Mouse (Mus musculus): ENCODE results near the gene Psors1c2.
"Not testable (repeated sequence)": the region's sequence is repeated elsewhere in the genome, so short reads cannot be mapped to it uniquely, and the experiment has no call there.

The Psors1c2 gene

DNA sequence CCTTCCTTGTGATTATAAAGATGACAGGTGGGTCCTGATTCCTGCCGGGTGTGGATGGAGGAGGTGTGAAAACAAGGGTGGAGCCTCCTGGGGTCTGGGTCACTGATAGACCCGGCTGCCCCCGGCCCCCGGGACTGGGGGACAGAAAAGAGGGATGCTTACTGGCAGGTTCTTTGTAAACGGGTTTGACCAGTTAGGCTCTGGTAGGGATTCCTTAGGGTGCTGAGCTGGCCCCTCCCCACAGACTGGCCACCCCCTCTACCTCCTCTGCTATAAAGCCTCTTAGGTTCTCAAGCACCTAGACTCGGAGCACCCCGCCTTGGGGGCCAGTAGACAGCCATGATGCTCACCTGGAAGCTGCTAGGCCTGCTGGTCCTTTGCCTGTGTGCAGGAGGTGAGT lies at the start of gene Psors1c2:
TSS of gene Psors1c2 (plus strand) at position 301 of the 400 bp plus-strand sequence.
- DNase-seq (ENCODE audit: low spot score): no peak

DNA sequence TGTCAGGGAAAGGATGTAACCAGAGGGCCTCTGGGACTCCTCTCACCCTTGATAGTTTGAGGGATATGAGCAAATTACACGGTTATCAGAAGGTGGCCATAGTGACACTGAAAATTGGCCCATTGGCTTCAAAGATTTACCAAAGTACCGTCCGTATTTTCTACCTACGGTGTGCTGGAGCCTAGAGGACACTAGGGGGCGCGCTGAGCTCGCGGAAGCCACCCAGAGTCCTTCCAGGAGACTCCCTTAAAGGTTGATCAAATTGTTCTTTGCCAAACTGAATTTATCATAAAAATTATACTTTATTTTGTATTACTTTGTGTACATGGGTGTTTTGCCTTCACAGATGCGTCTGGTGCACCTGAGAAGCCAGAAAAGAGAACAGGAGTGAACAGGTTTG lies 48.9 kb upstream of the Psors1c2 start:
- DNase-seq (ENCODE audit: low spot score): no peak

DNA sequence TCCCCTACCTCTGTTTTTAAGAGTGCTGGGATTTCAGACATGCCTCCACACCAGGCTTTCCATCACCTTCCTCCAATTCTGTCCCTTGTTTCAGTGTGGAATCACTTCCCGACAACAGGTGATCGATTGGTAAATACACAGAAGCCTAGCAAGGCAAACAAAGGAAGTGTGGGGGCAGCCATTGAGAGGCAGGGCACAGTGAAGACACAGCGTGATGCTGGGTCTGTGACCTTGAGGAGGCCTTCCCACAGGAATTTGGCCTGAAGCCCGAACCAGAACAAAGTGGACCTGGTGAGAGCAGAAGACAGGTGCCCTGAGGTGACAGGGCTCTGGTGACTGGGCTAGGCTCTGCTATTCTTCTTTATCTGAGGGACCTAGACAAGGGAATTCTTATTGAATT lies 47.3 kb upstream of the Psors1c2 start:
- no peak for DNase-seq (ENCODE audit: low spot score)

DNA sequence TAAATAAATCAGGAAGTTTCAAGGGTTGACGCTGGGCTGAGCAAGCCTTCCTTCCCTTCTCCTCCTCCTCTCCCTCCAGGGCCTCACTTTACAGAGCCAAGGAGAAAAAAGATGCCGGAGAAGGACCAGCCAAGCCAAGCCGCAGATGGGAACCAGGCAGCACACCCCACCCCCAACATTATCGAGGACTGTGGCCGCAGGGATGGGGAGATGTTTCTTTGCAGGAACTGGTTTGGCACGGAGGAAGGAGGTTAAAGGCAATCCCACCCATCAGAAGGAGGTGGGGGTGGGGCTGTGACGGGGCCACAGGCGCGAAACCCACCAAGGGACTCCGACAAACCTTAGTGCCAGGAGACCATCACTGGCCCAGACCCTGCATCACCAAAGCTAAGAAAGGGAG lies 46.3 kb upstream of the Psors1c2 start:
- no peak for DNase-seq (ENCODE audit: low spot score)

DNA sequence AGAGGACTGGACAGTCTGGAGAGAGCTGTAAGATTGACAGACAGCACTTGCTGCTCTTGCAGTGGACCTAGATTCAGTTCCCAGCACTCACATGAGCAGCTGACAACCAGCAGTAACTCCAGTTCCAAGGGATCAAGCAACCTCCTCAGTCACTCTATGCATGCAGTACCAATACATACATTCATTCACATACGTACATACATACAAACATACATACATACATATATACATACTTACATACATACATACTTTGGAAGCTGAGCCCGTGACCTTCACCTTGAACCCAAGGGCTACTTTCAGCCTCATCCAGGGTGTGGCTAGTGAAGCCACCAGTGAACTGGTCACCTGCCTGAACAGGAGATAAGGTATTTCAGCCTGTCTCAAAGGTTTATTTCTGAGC lies 45.0 kb upstream of the Psors1c2 start:
- no peak for DNase-seq (ENCODE audit: low spot score)

DNA sequence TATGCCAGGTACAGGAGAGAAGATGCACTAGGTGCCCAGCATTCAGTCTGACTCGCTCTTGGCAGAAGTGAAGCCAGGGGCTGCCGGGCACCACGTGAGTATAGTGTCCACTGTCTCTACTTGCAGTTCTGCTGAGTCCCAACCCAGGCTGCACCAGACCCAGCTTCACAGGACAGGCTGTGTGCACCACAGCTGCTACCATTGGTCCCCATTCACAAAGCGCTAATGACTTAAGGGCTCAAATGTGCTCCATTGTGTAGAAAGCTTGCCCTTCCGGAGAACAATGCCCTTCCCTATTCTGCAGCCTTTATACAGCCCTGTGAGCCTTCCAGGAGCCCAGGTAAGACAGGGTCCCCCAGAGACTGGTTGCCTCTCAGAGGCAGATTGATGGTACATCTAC lies 42.7 kb upstream of the Psors1c2 start:
- DNase-seq (ENCODE audit: low spot score): no peak

DNA sequence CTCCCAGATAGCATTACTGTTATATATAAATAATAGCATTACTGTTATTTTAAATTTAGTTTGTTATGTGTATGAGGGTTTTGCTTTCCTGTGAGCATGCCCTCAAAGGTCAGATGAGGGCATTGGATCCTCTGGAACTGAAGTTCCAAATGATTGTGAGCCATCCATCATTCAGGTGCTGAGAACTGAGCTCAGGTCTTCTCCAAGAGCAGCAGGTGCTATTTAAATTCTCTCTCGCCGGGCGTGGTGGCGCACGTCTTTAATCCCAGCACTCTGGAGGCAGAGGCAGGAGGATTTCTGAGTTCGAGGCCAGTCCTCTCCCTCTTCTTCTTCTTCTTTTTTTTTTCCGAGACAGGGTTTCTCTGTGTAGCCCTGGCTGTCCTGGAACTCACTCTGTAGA lies 35.9 kb upstream of the Psors1c2 start:
- DNase-seq (ENCODE audit: low spot score): no peak

DNA sequence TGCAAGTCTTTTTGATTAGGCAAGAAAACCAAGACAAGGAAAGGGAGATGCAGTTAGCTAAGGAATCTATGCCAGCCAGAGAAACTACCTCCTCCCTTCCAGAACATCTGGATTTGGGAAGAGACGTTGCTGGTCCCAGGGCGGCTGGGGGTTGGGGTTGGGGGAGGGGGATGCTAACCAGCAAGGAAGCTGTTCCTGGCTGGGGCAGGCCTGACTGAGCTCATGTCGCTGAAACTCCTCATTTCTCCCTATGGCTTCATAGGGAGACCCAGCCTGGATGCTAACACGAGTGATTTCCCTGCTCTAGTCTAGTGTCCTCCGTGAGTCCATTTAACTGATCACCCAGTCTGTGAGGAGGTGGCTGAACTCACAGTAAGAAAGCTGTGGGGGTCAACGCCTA lies 30.8 kb upstream of the Psors1c2 start:
- DNase-seq (ENCODE audit: low spot score): no peak

DNA sequence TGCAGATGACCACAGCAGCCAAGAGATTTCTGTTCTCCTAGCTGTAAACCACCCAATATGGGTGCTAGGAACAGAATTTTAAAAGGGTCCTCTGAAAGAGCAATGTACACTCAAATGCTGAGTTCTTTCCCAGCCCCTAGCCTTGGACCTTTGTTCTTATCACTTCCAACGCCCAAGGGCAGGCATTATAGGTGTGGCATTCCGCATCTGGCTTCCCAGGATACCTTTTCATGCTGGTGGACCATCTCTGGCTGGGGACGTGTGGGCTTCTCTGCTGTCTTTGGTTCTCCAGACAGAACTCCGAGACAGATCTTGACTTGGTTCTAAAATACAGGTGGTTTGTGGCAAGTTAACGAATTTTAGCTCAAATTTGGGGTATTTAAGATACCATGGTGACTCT lies 30.2 kb upstream of the Psors1c2 start:
- DNase-seq (ENCODE audit: low spot score): no peak

DNA sequence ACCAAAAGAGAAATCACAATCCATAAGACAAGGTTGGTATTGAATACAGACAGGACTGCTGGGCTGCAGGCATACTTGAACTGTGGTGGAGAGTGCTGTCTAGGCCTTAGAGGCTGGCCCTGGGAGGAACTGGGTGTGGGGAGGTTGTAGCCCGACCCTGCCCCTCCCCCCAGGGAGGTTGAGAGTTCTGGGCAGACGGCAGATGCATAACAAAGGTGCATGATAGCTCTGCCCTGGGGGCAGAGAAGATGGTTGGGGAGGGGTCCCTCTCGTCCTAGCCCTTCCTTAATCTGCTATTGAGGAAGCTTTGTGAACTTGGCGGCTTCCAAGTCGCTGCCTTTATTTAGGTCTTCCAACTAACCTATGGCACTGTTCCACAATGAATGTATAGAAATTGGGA lies 29.2 kb upstream of the Psors1c2 start:
- DNase-seq (ENCODE audit: low spot score): no peak

DNA sequence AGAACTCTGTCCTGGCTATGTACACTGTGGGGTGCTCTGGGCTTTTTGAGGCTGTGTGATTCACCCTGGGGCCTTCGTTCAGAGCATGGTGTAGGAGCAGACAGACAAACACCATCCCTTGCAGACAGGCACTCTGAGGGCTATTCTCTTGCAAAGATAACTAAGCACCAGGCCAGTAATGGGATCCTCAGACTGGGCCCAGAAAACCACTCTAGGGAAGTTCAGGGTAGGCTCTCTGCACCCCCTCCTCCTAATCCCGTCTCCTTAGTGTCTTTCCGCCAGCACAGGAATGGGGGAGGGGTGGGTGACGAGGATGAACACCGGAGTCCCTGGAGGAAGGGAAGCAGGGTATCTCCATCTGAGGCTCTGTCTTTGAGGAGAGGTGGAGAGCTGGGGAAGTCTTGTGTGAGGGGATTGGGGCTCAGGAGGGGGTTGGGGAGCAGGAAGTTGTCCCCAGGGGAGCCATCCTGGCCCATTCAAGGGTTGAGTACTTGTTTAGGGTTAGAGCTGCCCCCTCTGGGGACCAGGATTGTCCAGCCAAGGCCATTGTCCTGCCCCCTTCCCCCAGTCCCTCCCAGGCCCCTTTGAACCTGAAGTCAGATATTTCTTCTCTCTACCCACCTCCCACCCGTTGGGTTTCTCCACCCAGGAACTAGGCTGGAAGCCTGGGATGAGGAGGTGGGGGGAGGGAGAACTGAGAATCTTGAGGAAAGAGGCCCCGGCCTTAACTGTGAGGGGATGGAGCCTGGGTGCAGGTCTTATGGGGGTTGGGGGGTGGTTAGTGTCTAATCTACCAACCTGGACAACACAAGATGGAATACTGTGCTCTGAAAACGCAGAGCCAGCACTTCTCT lies 28.1 kb upstream of the Psors1c2 start:
- DNase-seq (ENCODE audit: low spot score): no peak

DNA sequence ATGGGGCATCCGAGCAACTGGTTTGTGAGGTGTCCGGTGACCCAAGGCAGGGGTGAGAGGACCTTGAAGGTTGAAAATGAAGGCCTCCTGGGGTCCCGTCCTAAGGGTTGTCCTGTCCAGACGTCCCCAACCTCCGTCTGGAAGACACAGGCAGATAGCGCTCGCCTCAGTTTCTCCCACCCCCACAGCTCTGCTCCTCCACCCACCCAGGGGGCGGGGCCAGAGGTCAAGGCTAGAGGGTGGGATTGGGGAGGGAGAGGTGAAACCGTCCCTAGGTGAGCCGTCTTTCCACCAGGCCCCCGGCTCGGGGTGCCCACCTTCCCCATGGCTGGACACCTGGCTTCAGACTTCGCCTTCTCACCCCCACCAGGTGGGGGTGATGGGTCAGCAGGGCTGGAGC lies 27.2 kb upstream of the Psors1c2 start, which contains the start of gene Pou5f1:
TSS of gene Pou5f1 (plus strand) at position 243 of the 400 bp plus-strand sequence.
- no peak for DNase-seq (ENCODE audit: low spot score)

DNA sequence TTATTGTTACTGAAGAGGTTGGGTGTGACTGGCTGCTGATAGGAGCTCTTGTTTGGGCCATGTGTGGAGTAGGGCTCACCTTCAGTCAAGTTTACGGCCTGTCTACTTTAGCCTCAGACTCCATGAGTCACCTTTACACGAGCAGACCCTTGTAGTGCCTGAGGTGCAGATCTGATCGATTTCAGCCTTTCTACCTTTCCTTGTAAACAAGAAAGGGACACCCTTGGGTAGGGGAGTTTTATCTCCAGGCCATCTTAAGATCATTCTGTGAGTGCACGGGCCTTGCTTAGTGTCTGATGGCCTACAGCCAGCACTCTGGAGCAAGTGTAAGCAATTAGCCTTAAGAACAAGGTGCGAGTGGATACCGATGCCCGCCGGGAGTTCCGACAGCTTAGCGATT lies 26.1 kb upstream of the Psors1c2 start:
- no peak for DNase-seq (ENCODE audit: low spot score)

DNA sequence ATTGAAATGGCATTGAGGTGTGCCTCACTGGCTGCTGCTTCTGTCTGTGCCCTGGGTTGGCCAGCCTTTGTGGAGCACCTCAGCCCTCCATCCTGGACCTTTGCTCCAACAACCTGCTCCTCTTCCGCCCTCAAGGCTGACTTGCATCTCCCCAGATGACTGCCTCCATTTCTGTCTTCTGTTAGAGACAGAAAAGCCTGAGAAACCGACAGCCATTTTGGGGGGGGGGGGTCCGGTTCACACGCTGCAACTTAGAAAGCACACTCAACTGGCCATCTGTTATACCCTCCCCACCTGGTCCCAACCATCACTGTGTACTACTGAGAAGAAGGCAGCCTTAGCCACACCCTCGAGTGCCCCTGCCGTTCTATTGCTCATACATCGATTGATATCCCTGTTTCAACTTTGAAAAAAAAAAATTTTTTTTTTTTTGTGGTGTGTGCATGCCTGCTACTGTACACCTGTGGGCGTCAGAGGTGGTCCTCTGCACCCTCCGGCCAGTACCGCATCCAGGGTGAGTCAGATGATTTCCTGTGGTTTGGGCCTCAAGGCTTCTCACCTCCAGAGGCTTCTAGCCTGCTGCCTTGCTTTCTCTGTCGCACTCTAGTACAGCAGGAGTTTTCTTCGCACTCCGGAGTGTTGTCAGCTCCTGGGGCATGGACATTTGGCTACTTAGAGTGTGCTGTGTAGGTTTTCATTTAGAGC lies 25.3 kb upstream of the Psors1c2 start:
- no peak for DNase-seq (ENCODE audit: low spot score)

DNA sequence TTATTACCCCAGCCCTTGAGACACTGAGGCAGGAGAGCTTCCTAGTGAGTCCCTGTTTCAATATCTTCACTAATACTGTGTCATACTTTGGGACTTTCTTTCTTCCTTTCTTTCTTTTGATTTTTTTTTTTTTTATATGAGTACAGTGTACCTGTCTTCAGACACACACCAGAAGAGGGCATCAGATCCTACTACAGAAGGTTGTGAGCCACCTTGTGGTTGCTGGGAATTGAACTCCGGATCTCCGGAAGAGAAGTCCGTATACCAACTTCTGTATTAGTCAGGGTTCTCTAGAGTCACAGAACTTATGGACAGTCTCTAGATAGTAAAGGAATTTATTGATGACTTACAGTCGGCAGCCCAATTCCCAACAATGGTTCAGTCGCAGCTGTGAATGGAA lies 24.7 kb upstream of the Psors1c2 start:
- not testable (repeated sequence) for DNase-seq (ENCODE audit: low spot score)

DNA sequence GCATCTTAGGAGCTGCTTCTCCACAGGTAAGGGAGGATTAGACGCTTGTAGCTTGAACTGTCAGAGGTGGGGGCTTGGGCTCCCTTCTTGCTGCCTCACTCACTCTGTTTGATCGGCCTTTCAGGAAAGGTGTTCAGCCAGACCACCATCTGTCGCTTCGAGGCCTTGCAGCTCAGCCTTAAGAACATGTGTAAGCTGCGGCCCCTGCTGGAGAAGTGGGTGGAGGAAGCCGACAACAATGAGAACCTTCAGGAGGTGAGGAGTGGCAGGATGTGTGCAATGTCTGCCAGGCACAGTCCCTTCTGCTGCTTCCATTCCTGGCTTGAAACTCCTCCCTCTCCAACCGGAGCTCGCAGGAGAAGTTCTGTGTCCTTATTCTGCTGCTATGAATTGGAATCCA lies 23.7 kb upstream of the Psors1c2 start:
- DNase-seq (ENCODE audit: low spot score): no peak

DNA sequence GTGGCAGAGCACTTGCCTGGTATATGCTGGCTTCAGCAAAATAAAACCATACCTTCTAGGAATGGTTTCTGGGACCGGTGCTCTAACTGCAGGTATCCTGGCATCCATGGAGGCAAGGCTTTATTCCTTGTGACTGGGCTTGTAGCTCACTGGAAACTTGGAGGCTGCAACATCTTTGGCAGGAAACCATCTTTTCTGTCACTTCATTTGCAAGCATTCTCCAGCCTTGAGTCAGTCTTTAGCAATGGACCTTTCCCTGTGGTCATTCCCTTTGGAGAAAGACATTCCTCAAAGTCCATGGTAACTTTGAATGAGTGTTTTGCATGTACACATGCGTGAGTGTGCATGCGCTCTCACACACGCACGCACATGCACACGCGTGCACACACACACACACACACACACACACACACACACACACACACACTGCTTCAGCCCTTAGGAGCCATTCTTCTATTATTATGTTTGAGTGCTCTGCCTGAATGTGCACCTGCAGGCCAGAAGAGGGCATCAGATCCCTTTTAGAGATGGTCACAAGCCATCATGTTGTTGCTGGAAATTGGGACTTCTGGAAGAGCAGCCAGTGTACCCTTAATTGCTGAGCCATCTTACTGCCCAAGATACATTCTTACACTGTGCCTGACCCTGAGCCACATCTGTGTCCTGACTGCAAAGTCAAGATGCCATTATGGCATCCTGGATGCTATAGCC lies 19.9 kb upstream of the Psors1c2 start:
- no peak for DNase-seq (ENCODE audit: low spot score)

DNA sequence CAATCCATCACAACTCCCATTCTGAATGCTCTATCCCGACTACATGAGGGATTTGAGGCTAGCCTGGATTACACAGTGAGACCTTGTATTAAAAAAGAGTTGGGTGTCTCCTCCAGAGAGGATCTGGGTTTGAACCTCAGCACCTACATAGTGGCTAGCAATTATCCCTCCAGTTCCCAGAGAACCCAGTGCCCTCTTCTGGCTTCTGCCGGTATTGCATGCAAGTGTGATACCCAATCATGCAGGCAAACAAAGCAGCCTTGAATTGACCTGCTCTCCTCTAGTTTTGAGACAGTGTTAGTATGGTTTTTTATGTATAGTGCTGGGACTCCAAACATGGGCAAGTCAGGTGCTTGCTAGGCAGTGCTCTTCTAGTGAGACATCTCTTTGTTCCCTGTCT lies 19.1 kb upstream of the Psors1c2 start:
- DNase-seq (ENCODE audit: low spot score): no peak

DNA sequence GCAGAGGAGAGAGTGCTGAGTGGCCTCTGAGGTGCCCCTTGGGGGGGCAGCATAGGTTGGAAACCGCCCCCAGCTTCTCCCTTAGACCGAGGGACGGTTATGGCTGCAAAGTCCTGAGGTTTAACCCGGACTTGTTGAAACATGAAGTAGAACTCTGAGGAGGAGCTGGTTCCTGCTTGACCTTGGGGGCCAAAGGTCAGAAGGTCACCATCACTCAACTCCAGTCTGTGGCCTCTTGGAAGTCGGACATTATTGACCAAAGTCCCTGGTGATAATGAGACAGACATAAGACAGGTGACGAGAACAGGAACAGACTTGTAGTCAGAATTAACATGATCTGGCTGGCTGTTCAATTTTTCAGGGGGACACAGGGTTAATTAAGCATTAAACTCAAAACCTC lies 18.2 kb upstream of the Psors1c2 start:
- no peak for DNase-seq (ENCODE audit: low spot score)

DNA sequence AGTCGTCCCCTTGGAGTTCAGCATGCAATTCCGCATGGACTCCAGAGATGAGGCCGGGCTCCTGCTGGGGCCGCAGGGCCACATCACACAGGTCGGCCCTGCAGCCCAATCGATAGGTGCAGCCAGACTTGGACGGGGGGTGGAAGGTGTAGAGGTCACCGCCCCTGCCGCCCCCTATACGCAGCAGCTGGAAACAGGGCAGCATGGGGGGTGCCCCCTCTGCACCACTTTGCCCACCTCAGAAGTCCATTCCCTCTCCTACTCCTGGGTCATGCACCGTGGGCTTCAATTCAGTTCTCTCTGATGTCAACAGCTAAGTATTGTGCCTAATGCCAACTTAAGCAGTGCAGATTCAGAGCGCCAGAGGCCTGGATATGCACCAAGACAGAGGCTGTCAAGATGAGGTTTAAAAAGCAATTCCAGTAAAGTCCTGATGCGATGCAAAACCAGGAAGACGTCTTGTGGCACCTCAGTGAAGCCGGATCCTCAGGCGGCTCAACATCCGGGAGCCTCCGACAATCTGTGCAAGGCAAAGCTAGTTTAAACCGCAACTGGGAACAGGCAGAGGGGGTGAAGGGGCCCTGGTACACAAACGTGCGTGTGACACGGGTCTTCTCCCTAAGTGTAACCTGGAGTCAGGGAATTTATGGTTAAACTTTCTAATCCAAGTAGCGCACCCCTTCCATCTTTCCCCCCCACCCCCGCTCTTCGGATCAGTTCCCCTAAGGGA lies 16.9 kb upstream of the Psors1c2 start:
- DNase-seq (ENCODE audit: low spot score): no peak

DNA sequence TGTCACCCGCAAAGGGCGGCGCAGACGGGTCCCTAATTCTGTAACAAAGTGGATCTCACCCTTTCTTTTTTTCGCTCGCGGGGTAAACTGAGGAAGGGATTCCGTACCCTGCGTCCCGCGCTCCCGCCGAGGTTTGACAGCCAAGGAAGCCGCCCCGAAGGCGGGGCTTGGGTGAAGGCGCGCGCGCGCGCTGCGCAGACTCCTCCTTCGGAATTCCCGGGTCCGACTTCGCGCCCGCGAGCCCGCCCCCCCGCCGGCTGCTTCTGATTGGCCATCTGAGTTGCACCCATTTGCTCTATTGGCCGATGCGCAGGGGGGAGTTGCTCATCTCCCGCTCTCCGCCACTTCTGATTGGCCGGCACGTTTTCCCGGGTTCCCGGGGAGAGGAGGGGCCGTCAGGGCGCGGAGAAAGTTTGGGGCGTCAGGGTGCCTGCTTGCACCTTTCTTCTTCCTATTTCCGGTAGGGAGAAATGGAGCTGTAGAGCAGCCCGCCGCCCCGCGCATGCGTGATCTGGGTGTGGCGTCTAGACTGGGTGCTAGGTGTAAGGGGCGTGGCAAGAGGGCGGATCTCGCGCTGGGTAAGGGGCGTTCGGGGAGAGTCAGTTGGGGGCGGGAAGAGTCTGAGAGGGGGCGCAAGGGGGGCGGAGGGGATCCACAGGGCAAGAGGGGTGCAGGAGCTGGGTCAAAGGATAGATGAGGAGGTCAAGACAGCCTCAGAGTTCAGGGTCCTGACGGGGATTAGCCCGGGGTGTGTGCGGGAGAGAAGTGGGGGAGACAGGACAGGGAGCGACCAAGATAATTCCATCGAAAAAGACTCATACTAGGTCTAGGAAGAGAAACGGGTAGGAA lies 16.1 kb upstream of the Psors1c2 start, which contains the start of the genes Tcf19 and Cchcr1:
TSS of gene Tcf19 (minus strand) at position 173 of the 849 bp plus-strand sequence.
TSS of gene Cchcr1 (plus strand) at position 449 of the 849 bp plus-strand sequence.
- peak; percentile 90 for DNase-seq (ENCODE audit: low spot score)

All from urinary bladder, postnatal 10 days (tissue).